Mouse (Mus musculus) small intestine, adult 2 months (tissue): ENCODE results near the gene Grik3. TPM values are rescaled to one million over a fixed set of nuclear protein-coding genes. Genes with fewer than 3 reads are reported as not detected.
A peak's percentile ranks its signal among the peaks of the same experiment; 100 is the strongest.

Experiments
- H3K27ac ChIP-seq: fragments of 200-500 bp; 2 replicates; pipeline ENCODE4 v1.5.1; 2012; ENCODE audit warnings: low read depth, low read length, control low read depth, inconsistent platforms; ENCODE audit not compliant: insufficient read depth
- H3K27me3 ChIP-seq: fragments of 200-500 bp; 2 replicates; pipeline ENCODE4 v1.6.1; 2012; ENCODE audit warnings: mild to moderate bottlenecking, moderate library complexity, low read length, inconsistent platforms; ENCODE audit not compliant: control insufficient read depth, insufficient read depth
- H3K36me3 ChIP-seq: fragments of 200-500 bp; 2 replicates; pipeline ENCODE4 v1.6.1; 2012; ENCODE audit warnings: mild to moderate bottlenecking, low read length, control low read depth, inconsistent platforms; ENCODE audit not compliant: control insufficient read depth, insufficient read depth
- H3K4me1 ChIP-seq: fragments of 200-500 bp; 2 replicates; pipeline ENCODE4 v1.6.1; 2012; ENCODE audit warnings: low read length, inconsistent platforms, mixed read lengths; ENCODE audit not compliant: control insufficient read depth, insufficient read depth, insufficient read length
- H3K4me3 ChIP-seq: fragments of 200-500 bp; 2 replicates; pipeline ENCODE4 v1.5.1; 2012; ENCODE audit warnings: low read depth, mild to moderate bottlenecking, control low read depth, inconsistent platforms, low read length, moderate library complexity
- CTCF ChIP-seq: fragments of 200-500 bp; IDR thresholded peaks from 2 replicates; pipeline ENCODE4 v1.5.1; 2012; ENCODE audit warnings: low read depth, mild to moderate bottlenecking, control low read depth, inconsistent platforms, low read length, moderate library complexity, mixed read lengths; ENCODE audit not compliant: insufficient replicate concordance, insufficient read length; ENCODE audit errors: extremely low read depth
- POLR2A ChIP-seq: fragments of 200-500 bp; IDR thresholded peaks from 2 replicates; pipeline ENCODE4 v1.6.1; 2012; ENCODE audit warnings: low read depth, mild to moderate bottlenecking, control low read depth, inconsistent platforms, low read length, moderate library complexity
- WGBS: fragments of 180-500 bp; shearing (Covaris S2); methylation state at CpG from one replicate; pipeline ENCODE4 v1.1.7; 2018; 5-methylcytosine and 5-hydroxymethylcytosine counted together
- polyA plus RNA-seq: library from polyadenylated mRNA; depleted of rRNA; stranded (reverse); fragments of >200 nt; gene quantifications from 2 replicates; pipeline ENCODE4 v1.2.3, GENCODE M21; 2012

The Grik3 gene
- polyA plus RNA-seq, 1 experiment = 0.18 TPM

- H3K27ac ChIP-seq = no peak overlapping the region
- H3K36me3 ChIP-seq = no peaks in the 10 kb centered on the region
- H3K27me3 ChIP-seq = no peaks in the 10 kb centered on the region
- WGBS = 67% methylated on average over 21 of the region's 21 CpGs
- H3K4me3 ChIP-seq = no peak overlapping the region
- no peaks in the 10 kb centered on the region for H3K4me1 ChIP-seq
- TF ChIP-seq POLR2A (no peak), CTCF (no peak)
Observed at GRCm38 (mm10) chr4:125609320-125610306, 119.1 kb downstream of the Grik3 start.

GRCm38 (mm10) chr4:125617851-125618250, 127.4 kb downstream of the Grik3 start:
- TF ChIP-seq CTCF (no peak), POLR2A (no peak)
- WGBS = 83% methylated on average over 14 of the region's 14 CpGs
- no peak overlapping the region for H3K4me3 ChIP-seq
- no peaks in the 10 kb centered on the region for H3K36me3 ChIP-seq
- no peaks in the 10 kb centered on the region for H3K27me3 ChIP-seq
- H3K27ac ChIP-seq = no peak overlapping the region
- H3K4me1 ChIP-seq = no peaks in the 10 kb centered on the region

- H3K4me3 ChIP-seq = no peak overlapping the region
- no peak overlapping the region for H3K27ac ChIP-seq
- H3K27me3 ChIP-seq = no peaks in the 10 kb centered on the region
- no peaks in the 10 kb centered on the region for H3K36me3 ChIP-seq
- H3K4me1 ChIP-seq = no peaks in the 10 kb centered on the region
- TF ChIP-seq POLR2A (no peak), CTCF (no peak)
- WGBS = 74% methylated on average over 8 of the region's 8 CpGs
Observed at GRCm38 (mm10) chr4:125618524-125619320, 128.2 kb downstream of the Grik3 start.

GRCm38 (mm10) chr4:125624885-125625678, 134.6 kb downstream of the Grik3 start:
- Histone ChIP-seq H3K27ac (no peak overlapping the region), H3K4me3 (no peak overlapping the region), H3K4me1 (no peaks in the 10 kb centered on the region), H3K27me3 (no peaks in the 10 kb centered on the region), H3K36me3 (no peaks in the 10 kb centered on the region)
- WGBS = 91% methylated on average over 9 of the region's 9 CpGs
- TF ChIP-seq POLR2A (no peak), CTCF (peak; percentile 26; the same call in 1 of the 2 replicates)

GRCm38 (mm10) chr4:125629544-125629943, 139.0 kb downstream of the Grik3 start:
- TF ChIP-seq CTCF (no peak), POLR2A (no peak)
- H3K4me3 ChIP-seq = no peak overlapping the region
- H3K27ac ChIP-seq = no peak overlapping the region
- 63% methylated on average over 4 of the region's 4 CpGs for WGBS
- H3K4me1 ChIP-seq = no peaks in the 10 kb centered on the region
- no peaks in the 10 kb centered on the region for H3K27me3 ChIP-seq
- H3K36me3 ChIP-seq = no peaks in the 10 kb centered on the region

- Histone ChIP-seq H3K4me1 (peaks cover 11% of the 10 kb centered on the region), H3K4me3 (no peak overlapping the region), H3K36me3 (no peaks in the 10 kb centered on the region), H3K27me3 (no peaks in the 10 kb centered on the region), H3K27ac (no peak overlapping the region)
- TF ChIP-seq CTCF (no peak), POLR2A (no peak)
- WGBS = 86% methylated on average over 11 of the region's 11 CpGs
Observed at GRCm38 (mm10) chr4:125635037-125635436, 144.5 kb downstream of the Grik3 start.
